Mouse (Mus musculus) limb, embryonic 10.5 days (tissue): ENCODE data around the gene Smyd2. TPM values are rescaled to one million over a fixed set of nuclear protein-coding genes. Genes with fewer than 3 reads are reported as not detected.

ENCODE experiments used
- DNase-seq: peaks from one replicate; pipeline ENCODE4 v3.0.0-alpha.2; 2017; ENCODE audit warnings: low spot score
- H3K27ac ChIP-seq: fragments of 300-500 bp; sonication (generic); 2 replicates; pipeline ENCODE4 v1.5.1; 2016; ENCODE audit warnings: mild to moderate bottlenecking
- H3K27me3 ChIP-seq: fragments of 300-500 bp; sonication (generic); 2 replicates; pipeline ENCODE4 v1.6.1; 2016; ENCODE audit warnings: low read depth, mild to moderate bottlenecking; ENCODE audit not compliant: poor library complexity, severe bottlenecking
- H3K36me3 ChIP-seq: fragments of 300-500 bp; sonication (generic); 2 replicates; pipeline ENCODE4 v1.6.1; 2016; ENCODE audit warnings: mild to moderate bottlenecking, moderate library complexity
- H3K4me1 ChIP-seq: fragments of 300-500 bp; sonication (generic); 2 replicates; pipeline ENCODE4 v1.6.1; 2016
- H3K4me3 ChIP-seq: fragments of 300-500 bp; sonication (generic); 2 replicates; pipeline ENCODE4 v1.5.1; 2016; ENCODE audit warnings: mild to moderate bottlenecking, moderate library complexity
- H3K9me3 ChIP-seq: fragments of 300-500 bp; sonication (generic); replicated peaks from 2 replicates; pipeline ENCODE4 v1.6.1; 2016; ENCODE audit warnings: mild to moderate bottlenecking
- WGBS: fragments of 180-500 bp; shearing (Covaris S2); methylation state at CpG from one replicate; pipeline ENCODE4 v1.1.7; 2016; 5-methylcytosine and 5-hydroxymethylcytosine counted together
- polyA plus RNA-seq: library from polyadenylated mRNA; unstranded; fragments of >200 nt; fragmentation: Nextera tagmentation; extraction: Ambion mirVana; gene quantifications from 2 replicates; pipeline ENCODE4 v1.2.1, GENCODE M21; 2016

The Smyd2 gene
- polyA plus RNA-seq, 1 experiment from 2014 or later = 79.5 TPM

DNA sequence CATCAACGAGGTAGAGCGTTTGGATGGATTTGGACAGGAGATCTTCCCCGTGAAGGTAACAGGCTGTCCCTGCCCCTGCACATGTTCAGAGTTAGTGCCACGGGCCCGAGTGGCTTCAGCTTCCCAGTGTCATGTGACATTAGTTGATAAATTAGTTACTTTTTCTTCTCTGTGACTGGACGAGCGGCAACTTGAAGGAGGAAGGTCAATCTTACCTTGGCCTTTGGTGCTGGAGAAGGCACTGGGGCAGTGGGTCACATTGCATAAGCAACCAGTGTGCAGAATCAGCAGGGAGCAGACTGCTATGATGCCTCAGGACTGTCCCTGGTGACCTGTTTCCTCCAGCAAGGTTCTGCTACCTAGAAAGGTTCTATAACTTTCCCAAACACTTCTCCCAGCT is 88.8 kb downstream of the Smyd2 start:
- no peaks in the 10 kb centered on the region for H3K27me3 ChIP-seq
- no peak overlapping the region for H3K4me3 ChIP-seq
- H3K36me3 ChIP-seq = peaks cover 4% of the 10 kb centered on the region; the same call in 1 of the 2 replicates
- 61% methylated on average over 7 of the region's 7 CpGs for WGBS
- H3K27ac ChIP-seq = no peak overlapping the region
- no peak for DNase-seq
- peaks cover 34% of the 10 kb centered on the region for H3K4me1 ChIP-seq
- H3K9me3 ChIP-seq = no peaks in the 10 kb centered on the region

GRCm38 (mm10) chr1:189830797-189831232 is 91.3 kb downstream of the Smyd2 start:
- Histone ChIP-seq H3K36me3 (peaks cover 22% of the 10 kb centered on the region), H3K27ac (peak overlapping the region; percentile 47), H3K4me3 (0 out of 2 replicates have a peak overlapping the region, but pooled peaks have one; percentile 3), H3K27me3 (no peaks in the 10 kb centered on the region), H3K4me1 (peaks cover 34% of the 10 kb centered on the region), H3K9me3 (no peaks in the 10 kb centered on the region)
- WGBS = 7% methylated on average over 12 of the region's 12 CpGs
- peak; percentile 48 for DNase-seq

Other genes starting within 250 kb of the Smyd2 start
- 78.5 and 93.0 TPM in 2 replicates for gene Cenpf, start 234.3 kb downstream of the Smyd2 start, polyA plus RNA-seq
- 5.4 and 6.3 TPM in 2 replicates for gene Ptpn14, start 194.1 kb downstream of the Smyd2 start, polyA plus RNA-seq
- gene Prox1, start 248.4 kb upstream of the Smyd2 start, polyA plus RNA-seq = 0.28 and 0.46 TPM in 2 replicates